Mouse (Mus musculus): ENCODE data around the gene Rnf111.

Gene Rnf111

GRCm38 (mm10) chr9:70396083-70396482 lies 107.4 kb downstream of the Rnf111 start:
- DNase-seq (ENCODE audit: low spot score in 2 of 2) = no peak

GRCm38 (mm10) chr9:70395617-70396016 lies 107.9 kb downstream of the Rnf111 start:
- peak in 1 of 2 experiments; percentile 42 for DNase-seq (ENCODE audit: low spot score in 2 of 2)

- peak in 1 of 2 experiments; percentile 15 for DNase-seq (ENCODE audit: low spot score in 2 of 2)
These were observed 111.0 kb downstream of the Rnf111 start for GRCm38 (mm10) chr9:70392563-70392907.

- DNase-seq (ENCODE audit: low spot score in 2 of 2) = no peak
These were observed 111.6 kb downstream of the Rnf111 start for GRCm38 (mm10) chr9:70391660-70392562.

- no peak for DNase-seq (ENCODE audit: low spot score in 2 of 2)
These were observed 112.5 kb downstream of the Rnf111 start for GRCm38 (mm10) chr9:70391042-70391441.

GRCm38 (mm10) chr9:70389548-70389947 lies 114.0 kb downstream of the Rnf111 start:
- DNase-seq (ENCODE audit: low spot score in 2 of 2) = no peak

- DNase-seq (ENCODE audit: low spot score in 2 of 2) = no peak
These were observed 116.0 kb downstream of the Rnf111 start for GRCm38 (mm10) chr9:70387410-70388119.

- no peak for DNase-seq (ENCODE audit: low spot score in 2 of 2)
These were observed 118.4 kb downstream of the Rnf111 start for GRCm38 (mm10) chr9:70384958-70385728.

- no peak for DNase-seq (ENCODE audit: low spot score in 2 of 2)
These were observed 119.0 kb downstream of the Rnf111 start for GRCm38 (mm10) chr9:70384494-70384893.

GRCm38 (mm10) chr9:70383750-70384149 lies 119.8 kb downstream of the Rnf111 start:
- no peak for DNase-seq (ENCODE audit: low spot score in 2 of 2)

GRCm38 (mm10) chr9:70382091-70382490 lies 121.4 kb downstream of the Rnf111 start:
- no peak for DNase-seq (ENCODE audit: low spot score in 2 of 2)

GRCm38 (mm10) chr9:70379502-70380467 lies 123.7 kb downstream of the Rnf111 start:
- no peak for DNase-seq (ENCODE audit: low spot score in 2 of 2)
